Mouse (Mus musculus) C2C12 (cell line): ENCODE measurements at regions not wholly inside any gene's neighbourhood (a gene's known extent, or its start where the extent isn't known, plus 50 kb on each side); places are given as distances from the start of the nearest gene placed in this dataset.
A peak's percentile ranks its signal among the peaks of the same experiment; 100 is the strongest.
"Not testable (repeated sequence)": the region's sequence is repeated elsewhere in the genome, so short reads cannot be mapped to it uniquely, and the experiment has no call there.

Experiments
- H3K27me3 ChIP-seq: one replicate; pipeline ENCODE4 v1.6.1; 2011; ENCODE audit not compliant: control insufficient read depth, insufficient read depth, insufficient read length
- H3K36me3 ChIP-seq: one replicate; pipeline ENCODE4 v1.6.1; 2011; ENCODE audit not compliant: control insufficient read depth, insufficient read depth
- H3K4me3 ChIP-seq: one replicate; pipeline ENCODE4 v1.5.1; 2011; ENCODE audit warnings: mild to moderate bottlenecking, control low read depth; ENCODE audit not compliant: poor library complexity, insufficient read depth, severe bottlenecking
- H3K79me2 ChIP-seq: one replicate; pipeline ENCODE4 v1.6.1; 2011; ENCODE audit not compliant: control insufficient read depth, insufficient read depth
- H3K79me3 ChIP-seq: one replicate; pipeline ENCODE4 v1.6.1; 2011; ENCODE audit warnings: low read depth, control low read depth
- H3ac ChIP-seq: one replicate; pipeline ENCODE3; 2011; ENCODE audit warnings: low read depth; ENCODE audit not compliant: control insufficient read depth, insufficient read length
- CEBPB ChIP-seq: IDR thresholded peaks from one replicate; pipeline ENCODE4 v1.6.1; 2011; ENCODE audit warnings: low read depth, mild to moderate bottlenecking, control low read depth, moderate library complexity
- CTCF ChIP-seq: IDR thresholded peaks from one replicate; pipeline ENCODE4 v1.5.1; 2011; ENCODE audit not compliant: control insufficient read depth, insufficient read depth, insufficient read length
- FOSL1 ChIP-seq: IDR thresholded peaks from one replicate; pipeline ENCODE4 v1.8.0; 2011; ENCODE audit warnings: mild to moderate bottlenecking, low read length; ENCODE audit not compliant: poor library complexity, insufficient read depth, severe bottlenecking
- MAX ChIP-seq: IDR thresholded peaks from one replicate; pipeline ENCODE4 v1.6.1; 2011; ENCODE audit warnings: mild to moderate bottlenecking, control low read depth
- MYOD1 ChIP-seq: IDR thresholded peaks from one replicate; pipeline ENCODE4 v1.6.1; 2011; ENCODE audit warnings: low read depth; ENCODE audit not compliant: control insufficient read depth, insufficient read length
- MYOG ChIP-seq: IDR thresholded peaks from one replicate; pipeline ENCODE4 v1.6.1; 2011; ENCODE audit not compliant: control insufficient read depth, insufficient read length; ENCODE audit errors: extremely low read depth
- USF1 ChIP-seq: IDR thresholded peaks from one replicate; pipeline ENCODE4 v1.6.1; 2011; ENCODE audit warnings: low read depth, mild to moderate bottlenecking, control low read depth, moderate library complexity

DNA sequence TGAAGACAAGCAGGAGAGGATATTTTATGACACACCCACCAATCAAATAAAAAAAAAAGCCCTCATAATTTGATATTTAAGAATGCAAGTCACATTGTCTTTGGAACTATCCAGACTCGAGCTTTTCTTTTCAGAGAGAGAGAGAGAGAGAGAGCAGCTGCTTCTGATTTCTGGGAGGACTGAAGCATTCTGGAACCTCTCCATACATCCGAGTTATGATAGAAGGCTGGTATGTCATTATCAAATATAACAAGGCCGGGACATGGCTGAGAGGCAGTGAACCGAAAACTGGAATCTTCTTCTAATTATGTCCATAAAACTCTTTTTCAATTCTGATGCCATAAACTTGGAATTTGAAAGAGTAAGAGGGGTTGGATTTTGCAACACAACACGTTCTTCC is 284.3 kb downstream of the Setd4 start:
- Histone ChIP-seq H3K79me3 (no peaks in the 10 kb centered on the region), H3K36me3 (no peaks in the 10 kb centered on the region), H3K27me3 (no peaks in the 10 kb centered on the region), H3K4me3 (no peak overlapping the region), H3ac (no peak overlapping the region), H3K79me2 (no peaks in the 10 kb centered on the region)
- TF ChIP-seq MYOD1 (no peak), MYOG (no peak)

DNA sequence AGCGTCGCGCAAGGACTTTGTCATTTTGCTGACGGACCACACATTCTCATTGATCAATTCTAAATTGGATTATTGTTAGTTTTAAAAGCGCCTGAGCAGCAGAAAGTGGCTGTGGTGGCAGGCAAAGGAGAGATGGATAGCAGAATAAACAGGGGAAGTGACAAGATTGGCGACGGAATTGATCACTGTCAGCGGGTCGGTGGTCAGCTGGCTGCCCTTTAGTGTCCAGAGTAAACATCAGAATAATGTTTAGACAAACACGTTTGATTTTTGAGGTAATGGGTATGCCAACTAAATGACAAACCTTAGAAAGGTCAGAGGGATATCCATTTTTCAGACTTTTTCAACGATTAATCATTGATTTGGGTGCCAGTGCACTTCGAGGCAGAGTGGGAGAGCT is 292.2 kb downstream of the Setd4 start:
- Histone ChIP-seq H3K4me3 (no peak overlapping the region), H3K27me3 (no peaks in the 10 kb centered on the region), H3K36me3 (no peaks in the 10 kb centered on the region), H3K79me3 (no peaks in the 10 kb centered on the region), H3K79me2 (no peaks in the 10 kb centered on the region), H3ac (no peak overlapping the region)
- TF ChIP-seq FOSL1, result no peak
- no peak for TF ChIP-seq CEBPB
- TF ChIP-seq MAX, result no peak
- no peak for TF ChIP-seq MYOG
- no peak for TF ChIP-seq MYOD1
- no peak for TF ChIP-seq CTCF
- TF ChIP-seq USF1, result no peak

DNA sequence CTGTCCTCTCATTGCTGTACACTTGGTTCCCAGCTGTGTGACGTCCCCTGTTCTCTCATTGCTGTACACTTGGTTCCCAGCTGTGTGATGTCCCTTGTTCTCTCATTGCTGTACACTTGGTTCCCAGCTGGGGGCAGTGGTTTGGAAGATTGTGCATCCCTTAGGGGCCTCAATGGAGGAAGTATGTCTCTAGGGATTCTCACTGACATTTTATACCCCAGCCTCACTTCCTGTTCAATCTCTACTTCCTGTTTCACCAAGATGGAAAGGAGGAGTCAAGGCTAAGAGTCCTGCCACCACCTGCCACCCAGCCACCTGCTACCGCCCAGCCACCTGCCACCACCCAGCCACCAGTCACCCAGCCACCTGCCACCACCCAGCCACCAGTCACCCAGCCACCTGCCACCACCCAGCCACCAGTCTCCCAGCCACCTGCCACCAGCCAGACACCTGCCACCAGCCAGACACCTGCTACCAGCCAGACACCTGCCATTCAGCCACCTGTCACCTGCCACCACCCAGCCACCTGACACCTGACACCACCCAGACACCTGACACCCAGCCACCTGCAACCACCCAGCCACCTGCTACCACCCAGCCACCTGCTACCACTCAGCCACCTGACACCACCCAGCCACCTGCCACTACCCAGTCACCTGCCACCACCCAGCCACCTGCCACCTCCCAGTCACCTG is 295.1 kb downstream of the Setd4 start:
- H3K4me3 ChIP-seq, result no peak overlapping the region

DNA sequence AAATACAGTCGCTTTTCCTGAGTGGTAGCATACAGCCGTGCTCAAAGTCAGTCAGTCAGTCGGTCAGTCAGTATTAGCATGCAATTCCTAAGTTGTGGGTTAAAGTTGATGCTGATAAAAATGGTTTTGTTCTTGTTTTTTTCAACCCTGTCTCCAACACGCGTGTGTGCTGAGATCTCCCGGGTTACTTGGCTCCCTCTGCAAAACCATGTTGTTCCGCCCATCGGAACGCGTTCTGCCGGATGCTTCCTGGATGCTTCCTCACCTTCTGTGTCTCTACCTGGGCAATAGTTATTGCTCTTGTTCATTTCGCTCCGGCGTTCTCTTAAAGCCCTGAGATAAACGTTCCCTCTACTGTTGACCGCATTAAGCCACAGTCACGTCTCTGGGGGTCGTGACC is 296.9 kb downstream of the Setd4 start:
- H3ac ChIP-seq, result no peak overlapping the region
- H3K4me3 ChIP-seq, result no peak overlapping the region
- no peaks in the 10 kb centered on the region for H3K27me3 ChIP-seq
- H3K79me3 ChIP-seq, result no peaks in the 10 kb centered on the region
- no peaks in the 10 kb centered on the region for H3K36me3 ChIP-seq
- no peak for TF ChIP-seq FOSL1
- no peak for TF ChIP-seq USF1
- no peak for TF ChIP-seq MYOD1
- no peak for TF ChIP-seq CTCF
- TF ChIP-seq MYOG, result no peak
- TF ChIP-seq CEBPB, result no peak
- TF ChIP-seq MAX, result no peak
- H3K79me2 ChIP-seq, result no peaks in the 10 kb centered on the region

More for the DNA sequence above, 295.1 kb downstream of the Setd4 start:
- Histone ChIP-seq H3K27me3 (no peaks in the 10 kb centered on the region), H3ac (no peak overlapping the region), H3K79me2 (no peaks in the 10 kb centered on the region), H3K79me3 (no peaks in the 10 kb centered on the region), H3K36me3 (no peaks in the 10 kb centered on the region)
- TF ChIP-seq CEBPB (no peak), USF1 (no peak), CTCF (no peak), FOSL1 (no peak), MYOD1 (no peak), MAX (no peak), MYOG (no peak)

DNA sequence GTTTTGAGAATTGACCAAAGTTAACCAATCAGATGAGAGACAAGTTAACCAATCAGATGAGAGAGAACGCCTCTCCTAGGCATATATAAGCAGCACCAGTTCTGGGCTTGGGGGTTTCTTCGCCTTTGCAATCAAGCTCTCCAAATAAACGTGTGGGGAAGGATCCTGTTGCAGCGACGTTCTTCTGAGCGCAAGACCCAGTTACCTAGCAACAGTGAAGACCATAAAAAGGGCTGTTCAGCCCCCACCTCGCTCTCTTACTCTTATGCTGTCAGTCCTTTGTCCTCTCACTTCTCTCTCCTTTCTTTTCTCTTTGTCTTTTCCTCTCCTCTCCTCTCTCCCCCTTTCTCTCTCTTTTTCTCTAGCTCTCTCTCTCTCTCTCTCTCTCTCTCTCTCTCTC is 297.7 kb downstream of the Setd4 start:
- not testable (repeated sequence) for H3K4me3 ChIP-seq, H3K79me2 ChIP-seq, H3K79me3 ChIP-seq, H3ac ChIP-seq, H3K27me3 ChIP-seq, H3K36me3 ChIP-seq

DNA sequence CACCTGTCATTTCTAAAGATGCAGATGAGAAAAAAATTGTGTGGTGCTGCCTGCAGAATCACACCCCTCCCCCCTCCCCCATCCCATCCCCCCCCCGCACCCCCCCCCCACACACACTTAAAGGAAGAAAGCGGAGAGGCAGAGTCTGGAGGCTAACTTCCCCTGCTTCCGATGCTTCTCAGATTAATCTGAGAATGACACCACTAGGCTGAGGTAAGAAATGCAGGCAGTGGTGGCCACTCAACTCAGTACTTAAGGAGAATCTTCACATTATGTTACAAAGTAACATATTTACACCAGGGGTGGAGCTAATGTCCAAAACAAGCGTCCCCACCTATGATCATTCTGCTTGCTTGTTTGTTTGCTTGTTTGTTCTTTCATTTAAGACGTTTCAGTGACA is 309.4 kb downstream of the Setd4 start:
- no peak overlapping the region for H3ac ChIP-seq
- no peaks in the 10 kb centered on the region for H3K36me3 ChIP-seq
- H3K27me3 ChIP-seq, result no peaks in the 10 kb centered on the region
- no peaks in the 10 kb centered on the region for H3K79me2 ChIP-seq
- H3K4me3 ChIP-seq, result no peak overlapping the region
- TF ChIP-seq CEBPB, result no peak
- H3K79me3 ChIP-seq, result no peaks in the 10 kb centered on the region

DNA sequence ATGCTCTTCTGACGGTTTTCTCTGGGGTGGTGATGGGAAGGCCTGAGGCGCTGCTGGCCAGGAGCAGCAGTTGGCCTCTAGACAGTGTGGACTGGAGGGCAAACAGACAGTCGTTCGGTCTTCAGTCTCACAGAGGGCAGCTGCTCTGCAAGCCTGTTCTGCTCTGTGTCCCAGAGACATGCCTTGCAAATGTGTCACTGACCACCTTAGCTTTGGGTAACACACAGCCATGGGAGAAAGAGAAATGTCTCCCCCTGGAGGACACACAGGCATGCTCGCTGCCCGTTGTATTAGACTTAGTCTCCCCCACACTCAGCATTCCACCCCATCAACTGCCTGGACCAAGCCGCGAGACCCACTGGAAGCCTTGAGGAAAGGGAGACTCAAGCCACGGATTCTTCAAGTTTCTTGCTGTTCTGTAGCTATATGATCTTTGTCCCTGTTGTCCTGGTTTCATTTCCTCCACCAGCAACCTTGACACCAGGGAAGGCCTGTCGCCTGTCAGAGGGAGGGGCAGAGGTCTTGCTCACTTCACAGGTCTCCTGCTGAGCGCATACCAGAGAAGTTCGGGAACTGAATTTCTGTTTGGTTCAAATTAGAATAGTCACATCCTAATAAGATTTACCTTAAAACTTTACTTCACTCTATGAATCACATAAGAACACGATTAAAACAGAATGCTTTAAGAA is 310.8 kb downstream of the Setd4 start:
- no peak for TF ChIP-seq CEBPB
- TF ChIP-seq MAX, result peak; percentile 89
- peak; percentile 82 for TF ChIP-seq CTCF
- no peak for TF ChIP-seq USF1
- TF ChIP-seq MYOD1, result peak; percentile 87
- TF ChIP-seq MYOG, result no peak
- peak; percentile 69 for TF ChIP-seq FOSL1
- no peaks in the 10 kb centered on the region for H3K36me3 ChIP-seq

More for the DNA sequence above, 310.8 kb downstream of the Setd4 start:
- Histone ChIP-seq H3ac (peak overlapping the region; percentile 8), H3K27me3 (no peaks in the 10 kb centered on the region), H3K79me2 (no peaks in the 10 kb centered on the region), H3K4me3 (no peak overlapping the region), H3K79me3 (no peaks in the 10 kb centered on the region)
